7 mouse cellular contexts compared by ENCODE assay signal in genomic region chr6:69500056-69500455, GRCm38 (mm10).
DNase-seq lines count a peak whose midpoint lies in the region; TF ChIP-seq lines count a peak whose summit lies in the region.
"Not testable (repeated sequence)": the region's sequence is repeated elsewhere in the genome, so short reads cannot be mapped to it uniquely, and the experiment has no call there.

No protein-coding gene starts in this region.

- H3K27ac ChIP-seq in MEL (ENCODE audit: control insufficient read depth, low read depth, low read length) = not testable (repeated sequence)

- not testable (repeated sequence) for H3K36me3 ChIP-seq in MEL (ENCODE audit: control insufficient read depth in 1 of 2, insufficient read depth in 2 of 2, low read length in 2 of 2); splenic B cell, adult 2 months (ENCODE audit: control insufficient read depth, insufficient read depth, low read length, poor library complexity, severe bottlenecking)

- TF ChIP-seq CTCF in MEL (IDR thresholded peaks at IDR 0.05 in 2 of 3, conservative IDR thresholded peaks at IDR 0.05 in 1 of 3; ENCODE audit: control insufficient read depth in 1 of 3, insufficient read depth in 1 of 3, low read depth in 2 of 3, low read length in 3 of 3, poor library complexity in 1 of 3, severe bottlenecking in 1 of 3) = not testable (repeated sequence)

- H3K9me3 ChIP-seq in MEL (replicated peaks; ENCODE audit: insufficient read depth, low read length) = not testable (repeated sequence)

- TF ChIP-seq RAD21 in MEL (IDR thresholded peaks at IDR 0.05; ENCODE audit: low read depth, low read length) = not testable (repeated sequence)

- H3K79me2 ChIP-seq in MEL (ENCODE audit: control insufficient read depth, insufficient read depth, low read length, poor library complexity) = not testable (repeated sequence)

- H3K4me1 ChIP-seq in MEL (ENCODE audit: control insufficient read depth in 1 of 2, insufficient read depth in 2 of 2, low read length in 2 of 2) = not testable (repeated sequence)

- DNase-seq in B cell, adult 2 months = peak; percentile 52
- peak; percentile 6 for DNase-seq in MEL (ENCODE audit: low read depth, low spot score)
- DNase-seq in lung, postnatal 25 days (ENCODE audit: low spot score) = peak; percentile 0
- DNase-seq in ovary, postnatal 36 days (ENCODE audit: low spot score) = peak; percentile 2
- DNase-seq in spleen, adult 18-20 months = peak; percentile 4 to 6
- peak; percentile 8 to 14 for DNase-seq in spleen, postnatal 10 days (ENCODE audit: low spot score in 2 of 2)
- DNase-seq in splenic B cell, adult 2 months (ENCODE audit: low read depth, low spot score) = peak; percentile 73

- TF ChIP-seq POLR2A in MEL (IDR thresholded peaks at IDR 0.05; ENCODE audit: control insufficient read depth in 1 of 2, insufficient read depth in 1 of 2, low read depth in 1 of 2, low read length in 2 of 2, poor library complexity in 1 of 2) = not testable (repeated sequence)

- H3K9ac ChIP-seq in MEL (ENCODE audit: control insufficient read depth, low read depth, low read length, poor library complexity, severe bottlenecking) = not testable (repeated sequence)

- H3K4me3 ChIP-seq in MEL (ENCODE audit: control insufficient read depth in 1 of 2, insufficient read depth in 1 of 2, low read depth in 2 of 2, low read length in 2 of 2) = not testable (repeated sequence)

- TF ChIP-seq EP300 in MEL (IDR thresholded peaks at IDR 0.05; ENCODE audit: low read depth in 1 of 2, low read length in 2 of 2) = not testable (repeated sequence)

- not testable (repeated sequence) for H3K27me3 ChIP-seq in MEL (ENCODE audit: control insufficient read depth in 1 of 2, insufficient read depth in 2 of 2, low read length in 2 of 2); splenic B cell, adult 2 months (ENCODE audit: control insufficient read depth, insufficient read depth, low read length, poor library complexity, severe bottlenecking)

Comparison
In these comparisons a context has a peak if more than half of its experiments do, and no peak if none do; other contexts are left out.
1. DNase-seq: peak in every context shown above with its lines; median percentile 73 in splenic B cell, adult 2 months; 52 in B cell, adult 2 months; 11 in spleen, postnatal 10 days; 6 in MEL; 5 in spleen, adult 18-20 months; 2 in ovary, postnatal 36 days; 0 in lung, postnatal 25 days.